Mouse (Mus musculus) MN1 (cell line): ENCODE measurements around the gene Prkag1.
A peak's percentile ranks its signal among the peaks of the same experiment; 100 is the strongest.
"Not testable (repeated sequence)": the region's sequence is repeated elsewhere in the genome, so short reads cannot be mapped to it uniquely, and the experiment has no call there.

Source experiments
- DNase-seq: peaks from one replicate; pipeline ENCODE4 v3.0.0-alpha.2; 2016; ENCODE audit warnings: low spot score

Gene Prkag1

DNA sequence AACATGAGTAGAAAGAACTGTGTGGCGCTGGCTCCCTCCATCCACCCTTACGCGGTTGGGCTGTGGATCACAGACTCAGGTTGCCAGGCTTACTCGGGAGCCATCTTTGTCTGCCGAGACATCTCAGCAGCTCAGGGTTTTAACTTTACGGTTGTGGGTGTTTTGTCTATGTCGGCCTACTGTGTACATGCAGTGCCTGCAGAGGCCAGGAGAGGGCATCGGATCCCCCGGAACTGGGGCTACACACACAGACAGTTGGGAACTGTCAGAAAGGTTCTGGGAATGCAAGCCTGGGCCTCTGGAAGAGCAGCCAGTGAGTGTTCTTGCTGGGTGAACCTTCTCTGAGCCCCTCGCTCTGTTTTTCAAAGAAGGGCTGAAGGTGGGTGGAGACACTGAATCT is 9.9 kb downstream of the Prkag1 start:
- DNase-seq: no peak

- no peak for DNase-seq
Measured at GRCm38 (mm10) chr15:98820937-98821336, 10.4 kb downstream of the Prkag1 start.

DNA sequence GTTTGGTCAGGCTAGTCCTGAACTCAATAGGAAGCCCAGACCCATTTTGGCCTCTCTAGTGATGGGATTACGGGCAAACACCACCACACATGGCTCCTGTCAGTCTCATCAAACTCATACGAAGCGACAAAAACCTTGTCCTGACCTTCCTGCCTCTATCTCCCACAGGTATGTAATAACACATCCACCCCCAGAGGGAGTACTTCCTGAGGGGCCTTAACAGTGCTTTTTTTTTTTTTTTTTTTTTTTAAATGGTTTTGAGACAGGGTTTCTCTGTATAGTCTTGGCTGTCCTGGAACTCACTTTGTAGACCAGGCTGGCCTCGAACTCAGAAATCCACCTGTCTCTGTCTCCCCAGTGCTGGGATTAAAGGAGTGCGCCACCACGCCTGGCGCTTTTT is 13.2 kb downstream of the Prkag1 start:
- no peak for DNase-seq

DNA sequence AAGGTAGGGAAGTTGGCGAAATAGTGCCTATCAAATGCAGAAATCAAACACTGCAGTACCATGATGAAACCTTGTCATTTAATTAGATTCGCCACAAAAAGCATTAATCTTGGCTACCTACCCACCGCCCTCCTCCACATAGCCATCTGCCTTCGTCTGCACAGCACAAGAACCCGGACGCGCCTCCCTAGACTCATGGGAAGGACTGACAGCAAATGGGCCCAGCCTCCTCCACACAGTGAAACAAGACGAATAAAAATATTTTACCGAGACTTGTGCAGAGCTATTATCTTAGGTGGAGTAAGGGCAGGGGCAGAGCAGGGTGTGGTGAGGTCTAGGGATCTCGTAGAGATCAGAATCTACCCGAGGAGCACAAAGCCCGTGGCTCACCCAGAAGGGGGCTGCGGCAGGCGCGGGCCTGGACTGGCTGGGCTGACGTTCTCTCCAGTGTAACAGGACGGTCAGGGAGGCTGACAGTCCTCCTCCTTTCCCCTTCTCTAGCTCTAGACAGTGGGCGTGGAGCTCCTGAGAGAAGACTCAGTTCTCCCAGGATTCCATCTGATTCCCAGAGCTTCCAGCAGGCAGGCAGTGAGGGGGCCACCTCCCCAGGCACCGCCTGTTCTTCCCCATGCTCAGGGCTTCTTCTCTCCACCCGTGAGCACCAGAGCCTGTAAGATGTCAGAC is 18.4 kb downstream of the Prkag1 start:
- peak; percentile 42 for DNase-seq

DNA sequence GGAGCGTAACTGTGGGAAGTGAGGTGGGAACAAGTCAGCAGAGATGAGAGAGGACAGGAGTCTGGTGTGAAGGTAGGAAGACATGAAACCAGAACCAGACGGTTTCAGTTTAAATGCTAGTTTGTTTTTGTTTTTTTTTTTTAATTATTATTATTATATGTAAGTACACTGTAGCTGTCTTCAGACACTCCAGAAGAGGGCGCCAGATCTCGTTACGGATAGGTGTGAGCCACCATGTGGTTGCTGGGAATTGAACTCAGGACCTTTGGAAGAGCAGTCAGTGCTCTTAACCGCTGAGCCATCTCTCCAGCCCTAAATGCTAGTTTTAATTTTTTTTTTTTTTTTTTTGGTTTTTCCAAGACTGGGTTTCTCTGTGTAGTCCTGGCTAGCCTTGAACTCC is 21.1 kb downstream of the Prkag1 start:
- DNase-seq: not testable (repeated sequence)

- DNase-seq: no peak
Measured at GRCm38 (mm10) chr15:98809390-98809789, 21.9 kb downstream of the Prkag1 start, which contains the start of gene Ddn. Gene Ddn (minus strand): TSS chr15:98809490.

GRCm38 (mm10) chr15:98808651-98809134 is 22.6 kb downstream of the Prkag1 start:
- no peak for DNase-seq

DNA sequence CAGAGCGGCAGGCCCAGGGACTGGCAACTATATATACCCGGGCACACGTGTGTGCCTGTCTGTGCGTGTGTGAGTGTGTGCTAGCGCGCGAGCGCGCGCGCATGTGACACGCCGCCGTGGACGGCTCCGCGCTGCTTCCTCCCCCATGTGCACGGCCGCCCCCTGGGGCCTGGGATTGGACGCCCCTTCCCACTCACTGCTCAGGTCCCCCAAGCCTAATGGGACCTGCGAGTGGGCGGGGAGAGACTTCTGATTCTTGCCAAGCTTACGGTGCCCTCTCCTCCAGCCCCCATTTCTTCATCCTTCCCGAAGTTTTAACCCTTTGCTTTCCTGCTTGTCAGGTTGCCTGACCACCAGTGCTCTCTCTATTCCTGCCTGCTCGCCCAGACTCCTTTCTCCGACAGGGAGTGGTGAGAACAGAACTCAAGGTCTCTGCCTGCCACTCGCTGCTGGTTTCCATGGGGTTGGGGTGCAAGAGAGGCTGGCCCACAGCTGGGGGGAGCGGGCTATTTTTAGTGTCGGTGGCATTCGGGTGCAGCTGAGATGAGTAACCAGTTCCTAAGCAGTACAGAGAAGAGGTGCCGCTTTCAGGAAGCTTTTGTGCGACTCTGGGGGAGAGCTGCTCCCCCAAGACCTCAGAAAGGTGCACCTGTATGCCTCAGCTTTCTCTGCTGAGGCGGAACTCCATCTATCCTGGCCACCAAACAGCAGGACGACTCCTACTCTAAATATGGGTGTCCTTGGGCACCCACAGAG is 23.2 kb downstream of the Prkag1 start:
- peak; percentile 77 for DNase-seq

DNA sequence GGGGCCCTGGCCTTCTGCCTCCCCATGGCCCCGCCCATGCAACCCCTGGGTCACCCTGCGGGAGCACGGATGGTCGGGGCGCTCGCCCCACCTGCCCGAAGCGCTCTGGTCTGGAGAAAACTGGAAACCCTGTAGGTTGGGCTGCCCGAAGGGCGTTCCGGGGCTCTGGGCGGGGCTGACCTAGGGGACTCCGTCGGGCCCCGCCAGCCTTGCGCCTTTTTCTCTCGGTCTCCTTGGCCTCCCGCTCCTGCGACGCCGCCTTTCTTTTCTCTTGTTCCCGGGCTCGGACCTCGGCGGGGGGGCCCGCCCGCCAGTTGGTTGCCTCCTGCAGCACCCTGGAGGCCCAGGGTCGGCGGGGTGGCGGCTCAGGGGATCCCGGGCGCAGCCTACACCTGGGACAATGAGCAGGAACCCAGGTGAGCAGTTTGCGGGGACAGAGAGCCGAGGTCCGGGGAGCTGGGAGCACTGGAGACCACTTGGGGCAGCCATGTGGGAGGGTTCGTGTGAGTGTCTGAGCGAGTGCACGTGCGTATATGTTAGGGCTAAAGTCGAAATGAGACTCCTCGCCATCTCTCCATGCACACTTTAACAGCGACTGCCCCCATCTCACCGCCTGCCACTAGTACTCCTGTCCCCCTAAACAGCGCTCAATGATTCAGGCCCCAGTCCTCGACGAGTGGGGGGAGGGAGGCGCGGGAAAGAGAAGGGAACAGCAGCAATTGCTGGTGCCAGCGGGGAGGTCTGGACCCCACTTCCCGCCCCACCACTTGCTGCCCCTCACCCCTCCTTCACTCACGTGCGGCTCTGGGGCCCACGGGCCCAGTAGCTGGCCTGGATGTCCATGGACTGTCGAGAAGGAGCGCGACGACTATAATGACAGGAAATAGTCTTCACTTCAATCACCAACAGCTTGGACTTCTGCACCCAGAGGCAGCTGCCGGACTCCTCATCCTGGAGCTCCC is 24.2 kb downstream of the Prkag1 start:
- no peak for DNase-seq

- DNase-seq: no peak
Measured at GRCm38 (mm10) chr15:98806071-98806808, 25.1 kb downstream of the Prkag1 start.

GRCm38 (mm10) chr15:98805324-98806040 is 25.8 kb downstream of the Prkag1 start:
- no peak for DNase-seq

GRCm38 (mm10) chr15:98804054-98804453 is 27.3 kb downstream of the Prkag1 start:
- peak; percentile 85 for DNase-seq

- DNase-seq: no peak
Measured at GRCm38 (mm10) chr15:98802926-98803325, 28.4 kb downstream of the Prkag1 start.

DNA sequence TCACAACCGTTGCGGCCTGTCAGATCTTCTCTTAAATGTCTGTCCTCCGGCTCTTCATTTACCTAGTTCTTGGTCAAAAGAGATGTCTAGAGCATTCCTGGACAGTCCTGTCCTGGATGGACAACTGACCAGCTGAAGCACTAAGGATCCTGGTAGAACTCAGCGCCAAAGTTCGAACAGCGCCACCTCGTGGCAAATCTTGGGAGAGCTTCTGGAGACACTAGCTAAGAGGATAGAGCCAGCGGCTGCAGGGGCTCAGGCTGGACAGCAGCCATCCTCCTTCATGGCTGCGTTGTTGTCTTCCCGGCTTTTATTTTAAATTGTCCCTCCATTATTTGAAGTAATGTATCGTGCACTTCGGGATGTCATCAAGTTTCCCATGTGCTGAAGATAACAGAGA is 31.9 kb downstream of the Prkag1 start:
- peak; percentile 92 for DNase-seq

DNA sequence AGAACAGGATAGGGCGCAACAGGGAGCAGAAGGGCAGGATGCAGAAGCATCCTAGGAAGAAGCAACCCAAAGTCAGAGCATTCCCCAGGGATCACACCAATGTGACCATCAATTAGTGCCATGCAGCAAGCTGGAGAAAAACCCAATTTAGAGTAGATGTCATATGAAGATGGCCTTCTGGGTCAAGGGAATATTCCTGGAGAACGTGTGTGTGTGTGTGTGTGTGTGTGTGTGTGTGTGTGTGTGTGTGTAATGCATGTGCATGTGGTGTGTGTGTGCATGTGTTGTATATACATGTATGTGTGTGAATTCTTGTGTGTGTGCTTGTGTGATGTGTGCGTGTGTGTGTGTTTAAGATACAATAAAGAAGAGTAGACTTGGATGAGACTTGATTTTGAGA is 32.4 kb downstream of the Prkag1 start:
- peak; percentile 46 for DNase-seq

GRCm38 (mm10) chr15:98797835-98798492 is 33.4 kb downstream of the Prkag1 start:
- DNase-seq: peak; percentile 49

- DNase-seq: peak; percentile 64
Measured at GRCm38 (mm10) chr15:98796803-98797595, 34.3 kb downstream of the Prkag1 start.

- no peak for DNase-seq
Measured at GRCm38 (mm10) chr15:98793141-98793698, 38.1 kb downstream of the Prkag1 start.
